Mouse (Mus musculus) Patski (cell line): ENCODE data around the gene Grk6. TPM values are rescaled to one million over a fixed set of nuclear protein-coding genes. Genes with fewer than 3 reads are reported as not detected.

Experiments
- ATAC-seq: fragments of 100-300 bp; one replicate; pipeline ENCODE4 v1.8.0; 2021
- CTCF ChIA-PET: fragments of 350-600 bp; sonication (Branson Sonifier 250); formaldehyde crosslinking; loops from one replicate; lab custom pipeline; 2022; ENCODE audit warnings: inconsistent platforms; lab: Charles Lee
- POLR2A ChIA-PET: fragments of 350-600 bp; sonication (Branson Sonifier 250); formaldehyde crosslinking; loops from one replicate; lab custom pipeline; 2022; ENCODE audit warnings: antibody characterized with exemption, inconsistent platforms; lab: Charles Lee
- DNase-seq: peaks from one replicate; pipeline ENCODE4 v3.0.0-alpha.2; 2011; ENCODE audit warnings: low read depth, low spot score
- H3K27me3 ChIP-seq: fragments of 371-371 bp; one replicate; pipeline ENCODE4 v1.5.1; 2021
- CTCF ChIP-seq: fragments of 100-300 bp; IDR thresholded peaks from one replicate; pipeline ENCODE4 v1.5.1; 2021
- in situ Hi-C: fragments of 300-500 bp; cut with MboI; formaldehyde crosslinking; loops from 3 replicates; pipeline ENCODE4 v1.11.1; 2018; ENCODE audit warnings: low pct_unique_long_range_greater_than_20kb, mixed read lengths
- polyA plus RNA-seq: library from polyadenylated mRNA; unstranded; gene quantifications from one replicate; pipeline ENCODE4 v1.2.3, GENCODE M21; 2021

The Grk6 gene
- polyA plus RNA-seq, 1 experiment from 2014 or later, result 54.6 TPM

- no peaks in the 10 kb centered on the region for H3K27me3 ChIP-seq
- TF ChIP-seq CTCF, result no peak
- CTCF ChIA-PET, result interaction anchor here (1.0 to 1.8 kb wide), 3 partner anchors 9 to 74 kb away, joined by 3 to 4 read pairs (median 4); no protein-coding TSS in a partner anchor
- POLR2A ChIA-PET, result interaction anchor here (0.8 to 1.0 kb wide), 2 partner anchors 13 to 44 kb away, joined by 3 read pairs; no protein-coding TSS in a partner anchor
- DNase-seq, result no peak
- no peak for ATAC-seq
- in situ Hi-C loops, result loop anchor here (5.0 kb wide), 1 partner anchor 33 kb away; the partner anchor contains the start of gene Pdlim7
Observed at GRCm38 (mm10) chr13:55479008-55479407, 34.1 kb downstream of the Grk6 start.

GRCm38 (mm10) chr13:55479929-55480328, 35.1 kb downstream of the Grk6 start:
- DNase-seq, result no peak
- no peaks in the 10 kb centered on the region for H3K27me3 ChIP-seq
- CTCF ChIA-PET, result interaction anchor here (1.0 to 1.8 kb wide), 3 partner anchors 10 to 75 kb away, joined by 3 to 4 read pairs (median 4); no protein-coding TSS in a partner anchor
- in situ Hi-C loops, result loop anchor here (5.0 kb wide), 1 partner anchor 32 kb away; the partner anchor contains the start of gene Pdlim7
- ATAC-seq, result no peak
- POLR2A ChIA-PET, result interaction anchor here (0.5 to 1.0 kb wide), 2 partner anchors 12 to 19 kb away, joined by 3 to 7 read pairs; no protein-coding TSS in a partner anchor
- no peak for TF ChIP-seq CTCF

GRCm38 (mm10) chr13:55482542-55482941, 37.7 kb downstream of the Grk6 start:
- H3K27me3 ChIP-seq, result no peaks in the 10 kb centered on the region
- DNase-seq (no peak), ATAC-seq (peak; percentile 40)
- POLR2A ChIA-PET, result interaction anchor here (1.0 to 1.7 kb wide), 2 partner anchors 30 to 35 kb away, joined by 3 to 6 read pairs; no protein-coding TSS in a partner anchor
- no peak for TF ChIP-seq CTCF
- CTCF ChIA-PET, result interaction anchor here (1.2 kb wide), 1 partner anchor 12 kb away, joined by 7 read pairs; no protein-coding TSS in a partner anchor
- in situ Hi-C loops, result no loop called here

GRCm38 (mm10) chr13:55483071-55483470, 38.2 kb downstream of the Grk6 start:
- no peak for TF ChIP-seq CTCF
- no peak for ATAC-seq
- DNase-seq, result no peak
- ChIA-PET CTCF (interaction anchor here (0.7 to 1.2 kb wide), 2 partner anchors 9 to 13 kb away, joined by 3 to 7 read pairs; no protein-coding TSS in a partner anchor), POLR2A (interaction anchor here (0.7 to 1.7 kb wide), 3 partner anchors 29 to 87 kb away, joined by 3 to 6 read pairs (median 3); no protein-coding TSS in a partner anchor)
- no peaks in the 10 kb centered on the region for H3K27me3 ChIP-seq
- in situ Hi-C loops, result no loop called here

GRCm38 (mm10) chr13:55483593-55483992, 38.7 kb downstream of the Grk6 start:
- no peak for DNase-seq
- in situ Hi-C loops, result no loop called here

GRCm38 (mm10) chr13:55484520-55485088, 39.7 kb downstream of the Grk6 start:
- ChIA-PET CTCF (no interaction called here), POLR2A (interaction anchor here (1.1 to 1.3 kb wide), 2 partner anchors 15 to 108 kb away, joined by 4 to 5 read pairs; no protein-coding TSS in a partner anchor)
- ATAC-seq (no peak), DNase-seq (no peak)
- no peaks in the 10 kb centered on the region for H3K27me3 ChIP-seq
- no peak for TF ChIP-seq CTCF
- in situ Hi-C loops, result no loop called here

More at GRCm38 (mm10) chr13:55483593-55483992, 38.7 kb downstream of the Grk6 start:
- ATAC-seq, result no peak
- TF ChIP-seq CTCF, result no peak
- ChIA-PET POLR2A (interaction anchor here (0.7 to 1.7 kb wide), 3 partner anchors 29 to 86 kb away, joined by 3 to 6 read pairs (median 3); no protein-coding TSS in a partner anchor), CTCF (interaction anchor here (0.7 kb wide), 1 partner anchor 9 kb away, joined by 3 read pairs; no protein-coding TSS in a partner anchor)
- H3K27me3 ChIP-seq, result no peaks in the 10 kb centered on the region

GRCm38 (mm10) chr13:55486029-55486794, 41.3 kb downstream of the Grk6 start:
- CTCF ChIA-PET, result no interaction called here
- POLR2A ChIA-PET, result no interaction called here
- no peak for TF ChIP-seq CTCF
- DNase-seq, result no peak
- in situ Hi-C loops, result no loop called here
- no peaks in the 10 kb centered on the region for H3K27me3 ChIP-seq
- ATAC-seq, result no peak

GRCm38 (mm10) chr13:55486916-55487577, 42.2 kb downstream of the Grk6 start:
- TF ChIP-seq CTCF, result no peak

GRCm38 (mm10) chr13:55487578-55488498, 43.0 kb downstream of the Grk6 start, which contains the start of gene Dbn1:
TSS of gene Dbn1 (minus strand) at chr13:55488111.
- peak; percentile 41 for ATAC-seq
- in situ Hi-C loops, result no loop called here
- CTCF ChIA-PET, result interaction anchor here (0.6 kb wide), 1 partner anchor 26 kb away, joined by 3 read pairs; no protein-coding TSS in a partner anchor
- no peak for TF ChIP-seq CTCF
- DNase-seq, result no peak
- POLR2A ChIA-PET, result interaction anchor here (0.6 to 1.7 kb wide), 6 partner anchors 13 to 394 kb away, joined by 3 to 8 read pairs (median 4); no protein-coding TSS in a partner anchor
- H3K27me3 ChIP-seq, result no peaks in the 10 kb centered on the region

More at GRCm38 (mm10) chr13:55486916-55487577, 42.2 kb downstream of the Grk6 start:
- CTCF ChIA-PET, result interaction anchor here (0.6 kb wide), 1 partner anchor 27 kb away, joined by 3 read pairs; no protein-coding TSS in a partner anchor
- POLR2A ChIA-PET, result interaction anchor here (0.6 to 1.7 kb wide), 3 partner anchors 13 to 274 kb away, joined by 3 to 4 read pairs (median 4); no protein-coding TSS in a partner anchor
- no peak for DNase-seq
- peak; percentile 28 for ATAC-seq
- H3K27me3 ChIP-seq, result no peaks in the 10 kb centered on the region
- in situ Hi-C loops, result no loop called here
